Mouse (Mus musculus) ES-E14 (cell line): ENCODE data around the gene Itgb4. TPM values are rescaled to one million over a fixed set of nuclear protein-coding genes. Genes with fewer than 3 reads are reported as not detected.
A peak's percentile ranks its signal among the peaks of the same experiment; 100 is the strongest.

Experiments
- DNase-seq: peaks from one replicate; pipeline ENCODE4 v3.0.0-alpha.2; 2013; ENCODE audit warnings: low read depth, low spot score
- H3K27ac ChIP-seq: 2 replicates; pipeline ENCODE4 v1.5.1; 2012; ENCODE audit warnings: low read depth, mild to moderate bottlenecking, low read length, moderate library complexity, mixed read lengths; ENCODE audit not compliant: poor library complexity, insufficient read depth, severe bottlenecking
- H3K36me3 ChIP-seq: 2 replicates; pipeline ENCODE4 v1.6.1; 2012; ENCODE audit warnings: mild to moderate bottlenecking, low read length, moderate library complexity, mixed read lengths; ENCODE audit not compliant: control insufficient read depth, poor library complexity, insufficient read depth, severe bottlenecking
- H3K4me1 ChIP-seq, 2 experiments: fragments of 150-350 bp in 1 of 2; sonication (generic) in 1 of 2; 2 replicates each; pipeline ENCODE4 v1.6.1; 2012; ENCODE audit warnings: low read length in 2 of 2, mild to moderate bottlenecking in 1 of 2, mixed read lengths in 1 of 2; ENCODE audit not compliant: control insufficient read depth in 2 of 2, insufficient read depth in 2 of 2, poor library complexity in 1 of 2
- H3K4me3 ChIP-seq, 2 experiments: fragments of 150-350 bp in 1 of 2; sonication (generic) in 1 of 2; 2 replicates each; pipeline ENCODE4 v1.5.1; 2012; ENCODE audit warnings: low read length in 2 of 2, low read depth in 1 of 2, mild to moderate bottlenecking in 1 of 2, mixed read lengths in 1 of 2; ENCODE audit not compliant: insufficient read depth in 1 of 2, poor library complexity in 1 of 2, severe bottlenecking in 1 of 2
- H3K9ac ChIP-seq: 2 replicates; pipeline ENCODE4 v1.6.1; 2012; ENCODE audit warnings: low read depth, mild to moderate bottlenecking, low read length, mixed read lengths; ENCODE audit not compliant: poor library complexity, insufficient read depth, severe bottlenecking
- H3K9me3 ChIP-seq: fragments of 150-350 bp; sonication (generic); 2 replicates; pipeline ENCODE4 v1.6.1; 2012; ENCODE audit warnings: low read depth, mild to moderate bottlenecking, low read length; ENCODE audit not compliant: control insufficient read depth, insufficient read depth
- CHD2 ChIP-seq: IDR thresholded peaks from 2 replicates; pipeline ENCODE4 v1.6.1; 2014; ENCODE audit warnings: mild to moderate bottlenecking, low read depth, low read length, inconsistent platforms
- HCFC1 ChIP-seq: IDR thresholded peaks from 2 replicates; pipeline ENCODE4 v1.6.1; 2012; ENCODE audit warnings: low read length, inconsistent platforms, borderline replicate concordance; ENCODE audit not compliant: insufficient read depth
- MAFK ChIP-seq: IDR thresholded peaks from 2 replicates; pipeline ENCODE4 v1.6.1; 2014; ENCODE audit warnings: mild to moderate bottlenecking, low read depth, low read length, inconsistent platforms; ENCODE audit not compliant: insufficient read depth
- ZC3H11A ChIP-seq: IDR thresholded peaks from 2 replicates; pipeline ENCODE4 v1.6.1; 2012; ENCODE audit warnings: low read depth, mild to moderate bottlenecking, inconsistent platforms, low read length, borderline replicate concordance
- ZNF384 ChIP-seq: IDR thresholded peaks from 2 replicates; pipeline ENCODE4 v1.6.1; 2012; ENCODE audit warnings: low read depth, low read length, inconsistent platforms
- in situ Hi-C, 2 experiments: fragments of 600-800 bp; cut with MboI; formaldehyde crosslinking; loops; one replicate each; pipeline ENCODE4 v1.15.1; 2025; ENCODE audit warnings: low sequenced_read_pairs in 2 of 2, inconsistent platforms in 1 of 2; ENCODE audit not compliant: unreplicated experiment in 2 of 2
- total RNA-seq: library from RNA; depleted of rRNA; stranded (reverse); fragments of 300-350 nt; gene quantifications from 2 replicates; pipeline ENCODE4 v1.2.3, GENCODE M21; 2012

Itgb4 gene
- total RNA-seq, 1 experiment, result 9.6 TPM

DNA sequence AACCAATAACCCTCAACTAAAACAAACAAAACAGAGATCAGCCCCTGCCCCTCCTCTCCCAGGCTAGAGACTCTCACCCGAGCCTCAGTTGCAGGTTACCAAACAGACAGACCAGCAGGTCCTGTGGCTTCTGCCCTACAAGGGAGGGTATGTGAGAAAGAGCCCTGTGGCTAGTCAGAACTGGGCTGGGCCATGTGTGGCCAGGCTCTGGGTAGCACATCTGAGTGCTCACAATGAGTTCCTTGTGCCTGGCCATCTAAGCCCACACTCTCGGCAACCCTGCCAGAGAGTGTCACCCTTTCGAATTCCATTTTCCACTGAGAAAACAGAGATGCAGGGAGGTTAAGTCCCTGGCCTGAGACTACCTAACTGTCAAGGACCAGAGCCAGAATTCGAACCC lies 17.6 kb downstream of the Itgb4 start:
- Histone ChIP-seq H3K9me3 (no peaks in the 10 kb centered on the region), H3K9ac (no peak overlapping the region), H3K4me1 (peaks cover 0 to 11% of the 10 kb centered on the region in 2 experiments; a peak in 2 of 4 replicates), H3K27ac (no peak overlapping the region), H3K4me3 (no peak overlapping the region), H3K36me3 (no peaks in the 10 kb centered on the region)
- no peak for TF ChIP-seq ZC3H11A
- TF ChIP-seq ZNF384, result no peak
- no peak for TF ChIP-seq MAFK
- no peak for TF ChIP-seq CHD2
- TF ChIP-seq HCFC1, result no peak
- in situ Hi-C loops, result no loop called here
- no peak for DNase-seq

DNA sequence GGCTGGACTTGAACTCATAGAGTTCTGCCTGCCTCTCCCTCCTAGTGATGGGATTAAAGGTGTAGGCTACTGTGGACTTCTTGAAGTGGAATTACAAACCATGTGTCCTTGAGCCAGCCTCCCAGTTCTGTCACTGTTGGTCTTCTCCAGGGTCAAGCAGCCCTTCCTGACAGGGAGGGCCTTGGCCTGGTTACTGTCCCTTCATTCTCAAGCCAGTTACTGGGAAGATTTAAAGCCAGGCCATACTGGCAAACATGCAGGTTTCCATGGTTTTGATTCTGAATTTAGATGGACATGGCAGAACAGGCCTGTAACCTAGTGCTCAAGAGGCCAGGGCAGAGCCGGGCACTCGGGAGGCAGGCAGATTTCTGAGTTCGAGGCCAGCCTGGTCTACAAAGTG lies 20.7 kb downstream of the Itgb4 start:
- no peak for DNase-seq
- peaks cover 0 to 9% of the 10 kb centered on the region in 2 experiments; a peak in 2 of 4 replicates for H3K4me1 ChIP-seq
- H3K27ac ChIP-seq, result no peak overlapping the region
- no peak overlapping the region for H3K9ac ChIP-seq
- H3K36me3 ChIP-seq, result no peaks in the 10 kb centered on the region
- in situ Hi-C loops, result loop anchor here in 1 of 2 experiments (5.0 kb wide), 1 partner anchor 53 kb away; no protein-coding TSS in a partner anchor
- no peak for TF ChIP-seq ZNF384
- no peak for TF ChIP-seq MAFK
- TF ChIP-seq ZC3H11A, result no peak
- no peak for TF ChIP-seq CHD2
- no peak for TF ChIP-seq HCFC1
- H3K9me3 ChIP-seq, result no peaks in the 10 kb centered on the region
- no peak overlapping the region for H3K4me3 ChIP-seq

DNA sequence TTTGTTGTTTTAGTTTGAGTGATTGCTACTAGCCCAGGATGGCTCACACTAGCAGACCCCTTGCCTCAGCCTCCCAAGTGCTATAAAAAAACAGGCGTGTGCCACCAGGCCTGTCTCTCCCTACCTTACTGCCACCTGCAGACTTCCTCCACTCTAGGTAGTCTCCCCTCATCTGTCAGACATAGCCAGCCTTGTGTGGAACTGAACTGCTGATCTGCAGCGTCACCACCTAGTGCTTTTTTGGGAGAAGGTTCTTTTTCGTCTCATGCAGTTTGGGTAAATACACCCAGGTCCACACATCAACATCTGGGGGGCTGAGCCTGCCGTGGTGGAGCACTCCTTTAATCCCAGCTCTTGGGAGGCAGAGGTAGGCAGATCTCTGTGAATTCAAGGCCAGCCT lies 22.5 kb downstream of the Itgb4 start:
- TF ChIP-seq HCFC1, result no peak
- no peak for TF ChIP-seq CHD2
- TF ChIP-seq ZC3H11A, result peak; percentile 73; the same call in 1 of the 2 replicates
- no peak for TF ChIP-seq MAFK
- TF ChIP-seq ZNF384, result no peak
- in situ Hi-C loops, result loop anchor here in 1 of 2 experiments (5.0 kb wide), 1 partner anchor 55 kb away; no protein-coding TSS in a partner anchor
- H3K9me3 ChIP-seq, result no peaks in the 10 kb centered on the region
- peak; percentile 24 for DNase-seq
- H3K4me1 ChIP-seq, result peaks cover 0 to 10% of the 10 kb centered on the region in 2 experiments; a peak in 2 of 4 replicates
- H3K4me3 ChIP-seq, result no peak overlapping the region
- H3K9ac ChIP-seq, result no peak overlapping the region
- H3K27ac ChIP-seq, result no peak overlapping the region
- H3K36me3 ChIP-seq, result no peaks in the 10 kb centered on the region

DNA sequence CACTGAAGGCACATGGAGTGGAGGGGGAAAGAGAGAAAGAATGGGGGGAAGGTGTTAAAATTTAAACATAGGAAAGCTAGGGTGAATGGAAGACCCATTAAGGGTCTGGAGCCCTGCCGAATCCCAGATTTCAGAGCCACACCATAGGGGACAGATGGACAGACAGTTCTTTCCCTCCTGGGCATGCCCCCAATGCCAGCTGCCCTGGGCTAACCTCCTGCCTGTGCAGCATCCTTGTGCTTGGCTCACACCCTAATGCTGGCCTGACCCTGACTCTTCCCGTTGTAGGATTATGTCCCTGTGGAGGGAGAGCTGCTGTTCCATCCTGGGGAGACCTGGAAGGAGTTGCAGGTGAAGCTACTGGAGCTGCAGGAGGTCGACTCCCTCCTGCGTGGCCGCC lies 23.2 kb downstream of the Itgb4 start:
- H3K4me1 ChIP-seq, result peaks cover 0 to 10% of the 10 kb centered on the region in 2 experiments; a peak in 2 of 4 replicates

More for the DNA sequence above, 23.2 kb downstream of the Itgb4 start:
- H3K9ac ChIP-seq, result no peak overlapping the region
- H3K4me3 ChIP-seq, result no peak overlapping the region
- H3K9me3 ChIP-seq, result no peaks in the 10 kb centered on the region
- DNase-seq, result no peak
- TF ChIP-seq ZC3H11A, result no peak
- no peak for TF ChIP-seq ZNF384
- TF ChIP-seq MAFK, result no peak
- no peak for TF ChIP-seq CHD2
- no peak for TF ChIP-seq HCFC1
- H3K36me3 ChIP-seq, result no peaks in the 10 kb centered on the region
- in situ Hi-C loops, result loop anchor here in 1 of 2 experiments (5.0 kb wide), 1 partner anchor 55 kb away; no protein-coding TSS in a partner anchor
- no peak overlapping the region for H3K27ac ChIP-seq
